Mouse (Mus musculus) testis, adult 2 months (tissue): Measurements from ENCODE around the gene Zdhhc16. TPM values are rescaled to one million over a fixed set of nuclear protein-coding genes. Genes with fewer than 3 reads are reported as not detected.

ENCODE experiments used
- H3K27ac ChIP-seq: fragments of 200-500 bp; 2 replicates; pipeline ENCODE4 v1.5.1; 2012; ENCODE audit warnings: low read depth, low read length; ENCODE audit not compliant: control insufficient read depth, insufficient read depth
- H3K27me3 ChIP-seq: fragments of 200-500 bp; 2 replicates; pipeline ENCODE4 v1.6.1; 2012; ENCODE audit warnings: mild to moderate bottlenecking, low read length, moderate library complexity; ENCODE audit not compliant: control insufficient read depth, insufficient read depth
- H3K36me3 ChIP-seq: fragments of 200-500 bp; 2 replicates; pipeline ENCODE4 v1.6.1; 2012; ENCODE audit warnings: mild to moderate bottlenecking, low read length; ENCODE audit not compliant: control insufficient read depth, insufficient read depth
- H3K4me1 ChIP-seq: fragments of 200-500 bp; 2 replicates; pipeline ENCODE4 v1.6.1; 2012; ENCODE audit warnings: low read length; ENCODE audit not compliant: control insufficient read depth, insufficient read depth
- H3K4me3 ChIP-seq: fragments of 200-500 bp; 2 replicates; pipeline ENCODE4 v1.5.1; 2012; ENCODE audit warnings: low read depth, mild to moderate bottlenecking, low read length, moderate library complexity, mixed read lengths; ENCODE audit not compliant: control insufficient read depth
- CTCF ChIP-seq: fragments of 200-500 bp; IDR thresholded peaks from 2 replicates; pipeline ENCODE4 v1.5.1; 2012; ENCODE audit warnings: low read depth, mild to moderate bottlenecking, inconsistent platforms, low read length, moderate library complexity; ENCODE audit not compliant: control insufficient read depth, insufficient read depth, insufficient replicate concordance
- POLR2A ChIP-seq: fragments of 200-500 bp; IDR thresholded peaks from 2 replicates; pipeline ENCODE4 v1.6.1; 2012; ENCODE audit warnings: low read depth, mild to moderate bottlenecking, inconsistent platforms, low read length, moderate library complexity; ENCODE audit not compliant: control insufficient read depth
- polyA plus RNA-seq: library from polyadenylated mRNA; depleted of rRNA; stranded (reverse); fragments of >200 nt; gene quantifications from 2 replicates; pipeline ENCODE4 v1.2.3, GENCODE M21; 2012; rRNA removed

The Zdhhc16 gene
- polyA plus RNA-seq, 1 experiment, result 44.9 TPM

GRCm38 (mm10) chr19:41992971-41993370 is 59.7 kb downstream of the Zdhhc16 start:
- Histone ChIP-seq H3K4me1 (no peaks in the 10 kb centered on the region), H3K4me3 (no peak overlapping the region), H3K27ac (no peak overlapping the region), H3K27me3 (no peaks in the 10 kb centered on the region), H3K36me3 (no peaks in the 10 kb centered on the region)
- TF ChIP-seq POLR2A, result no peak
- no peak for TF ChIP-seq CTCF

GRCm38 (mm10) chr19:41993484-41993883 is 60.2 kb downstream of the Zdhhc16 start:
- no peaks in the 10 kb centered on the region for H3K4me1 ChIP-seq
- H3K27me3 ChIP-seq, result no peaks in the 10 kb centered on the region
- no peak overlapping the region for H3K27ac ChIP-seq
- no peaks in the 10 kb centered on the region for H3K36me3 ChIP-seq
- no peak for TF ChIP-seq POLR2A
- no peak for TF ChIP-seq CTCF
- no peak overlapping the region for H3K4me3 ChIP-seq

Other genes with a start within 250 kb of the Zdhhc16 start
- 9.6 and 11.7 TPM in 2 replicates for gene Slit1, start 189.8 kb upstream of the Zdhhc16 start, polyA plus RNA-seq
- gene Arhgap19, start 131.4 kb upstream of the Zdhhc16 start, polyA plus RNA-seq, result 33.9 and 39.1 TPM in 2 replicates
- 103 and 140 TPM in 2 replicates for gene Frat1, start 103.5 kb upstream of the Zdhhc16 start, polyA plus RNA-seq
- 47.7 and 64.2 TPM in 2 replicates for gene Frat2, start 85.3 kb upstream of the Zdhhc16 start, polyA plus RNA-seq
- gene Rrp12, start 37.3 kb upstream of the Zdhhc16 start, polyA plus RNA-seq, result 29.5 and 32.3 TPM in 2 replicates
- gene Pgam1, start 21.6 kb upstream of the Zdhhc16 start, polyA plus RNA-seq, result 58.2 and 64.2 TPM in 2 replicates
- 27.5 and 28.5 TPM in 2 replicates for gene Exosc1, start 57 bp upstream of the Zdhhc16 start, polyA plus RNA-seq
- gene Mms19, start 47.7 kb downstream of the Zdhhc16 start, polyA plus RNA-seq, result 45.8 and 46.5 TPM in 2 replicates
- gene Ubtd1, start 48.3 kb downstream of the Zdhhc16 start, polyA plus RNA-seq, result 282 and 310 TPM in 2 replicates
- gene Ankrd2, start 102.5 kb downstream of the Zdhhc16 start, polyA plus RNA-seq, result 0.62 and 0.63 TPM in 2 replicates
- 10.8 and 11.7 TPM in 2 replicates for gene Hoga1, start 112.1 kb downstream of the Zdhhc16 start, polyA plus RNA-seq
- 1,397 and 1,535 TPM in 2 replicates for gene 4933411K16Rik, start 118.8 kb downstream of the Zdhhc16 start, polyA plus RNA-seq
- 190 TPM in 2 replicates for gene Morn4, start 152.9 kb downstream of the Zdhhc16 start, polyA plus RNA-seq
- 27.2 and 27.8 TPM in 2 replicates for gene Pi4k2a, start 157.0 kb downstream of the Zdhhc16 start, polyA plus RNA-seq
- gene Avpi1, start 195.6 kb downstream of the Zdhhc16 start, polyA plus RNA-seq, result 8.4 and 10.8 TPM in 2 replicates
- gene Marveld1, start 213.9 kb downstream of the Zdhhc16 start, polyA plus RNA-seq, result 5.5 and 5.9 TPM in 2 replicates
- gene Zfyve27, start 230.5 kb downstream of the Zdhhc16 start, polyA plus RNA-seq, result 57.8 and 60.3 TPM in 2 replicates